Mouse (Mus musculus): ENCODE measurements around the gene Rufy3.

DNA sequence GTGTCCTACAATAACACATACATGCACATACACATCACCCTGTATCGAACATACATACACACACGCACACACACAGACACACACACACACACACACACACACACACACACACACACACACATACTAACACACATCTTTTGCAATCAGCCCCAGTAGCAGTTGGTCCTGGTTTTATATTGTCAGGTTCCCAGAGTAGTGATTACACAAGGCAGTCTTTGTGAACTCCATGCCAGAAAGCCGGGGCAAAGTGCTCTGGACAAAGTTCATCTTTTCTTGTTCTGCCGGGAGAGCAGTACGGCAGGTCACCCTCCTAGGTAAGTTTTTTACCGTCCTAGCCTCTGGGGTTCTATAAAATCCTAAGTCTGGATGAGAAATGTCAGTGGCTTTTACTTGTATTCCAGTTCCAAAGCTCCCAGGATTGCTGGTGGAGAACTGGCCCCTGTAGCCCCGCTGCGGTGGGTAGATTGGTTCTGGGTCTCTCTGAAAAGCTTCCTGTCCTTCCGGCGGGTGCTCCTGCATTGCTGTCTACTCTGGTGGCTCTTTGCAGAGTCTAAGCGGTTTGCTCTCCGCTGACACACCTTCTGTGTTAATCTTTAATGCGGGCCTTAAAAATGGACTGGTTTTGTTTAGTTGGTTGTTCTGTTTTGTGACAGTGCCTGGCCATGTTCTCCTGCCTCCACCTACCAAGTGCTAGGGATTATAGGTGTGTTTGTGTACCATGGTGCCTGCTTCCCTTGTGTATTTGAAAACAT lies 28.8 kb downstream of the Rufy3 start:
- TF ChIP-seq CTCF (IDR thresholded peaks at IDR 0.05; ENCODE audit: low read depth, low read length): no peak
- TF ChIP-seq POLR2A (IDR thresholded peaks at IDR 0.05; ENCODE audit: insufficient read depth, low read length): no peak
- no peak for TF ChIP-seq EP300 (IDR thresholded peaks at IDR 0.05; ENCODE audit: insufficient read depth, low read depth, low read length)
